Mouse (Mus musculus): ENCODE results near the gene Cacna1e. TPM values are rescaled to one million over a fixed set of nuclear protein-coding genes. Genes with fewer than 3 reads are reported as not detected.

Gene Cacna1e
- polyA plus RNA-seq, 1 experiment from 2014 or later: 0.20 TPM

GRCm38 (mm10) chr1:154787418-154787817 is 96.9 kb downstream of the Cacna1e start:
- no peak overlapping the region for H3K4me3 ChIP-seq (ENCODE audit: low read depth, low read length)
- H3K4me1 ChIP-seq (ENCODE audit: insufficient read depth): peaks cover 6% of the 10 kb centered on the region; the same call in 1 of the 2 replicates
- no peaks in the 10 kb centered on the region for H3K36me3 ChIP-seq (replicated peaks; ENCODE audit: insufficient read depth, low read length)
- H3K27ac ChIP-seq (ENCODE audit: low read depth): no peak overlapping the region
- 0 out of 2 replicates have a peak, but pooled peaks cover 4% of the 10 kb centered on the region for H3K27me3 ChIP-seq (ENCODE audit: insufficient read depth, low read length)
- no peak for ATAC-seq
- no peaks in the 10 kb centered on the region for H3K9me3 ChIP-seq (ENCODE audit: low read length)
- 47% methylated on average over 5 of the region's 5 CpGs for WGBS (ENCODE audit: insufficient replicate concordance)
- H3K4me2 ChIP-seq (ENCODE audit: low read depth, low read length): no peak overlapping the region
- DNase-seq: no peak
- no peak overlapping the region for H3K9ac ChIP-seq (replicated peaks)
- TF ChIP-seq EP300 (IDR thresholded peaks at IDR 0.05; ENCODE audit: low read depth): no peak
- TF ChIP-seq CTCF (IDR thresholded peaks at IDR 0.05; ENCODE audit: low read depth): no peak

- no peak overlapping the region for H3K27ac ChIP-seq (ENCODE audit: low read depth)
- no peaks in the 10 kb centered on the region for H3K36me3 ChIP-seq (replicated peaks; ENCODE audit: insufficient read depth, low read length)
- 5% methylated on average over 4 of the region's 4 CpGs for WGBS (ENCODE audit: insufficient replicate concordance)
- no peaks in the 10 kb centered on the region for H3K9me3 ChIP-seq (ENCODE audit: low read length)
- H3K4me3 ChIP-seq (ENCODE audit: low read depth, low read length): no peak overlapping the region
- H3K27me3 ChIP-seq (ENCODE audit: insufficient read depth, low read length): 0 out of 2 replicates have a peak, but pooled peaks cover 4% of the 10 kb centered on the region
- H3K4me2 ChIP-seq (ENCODE audit: low read depth, low read length): peak overlapping the region; percentile 42; the same call in 1 of the 2 replicates
- H3K9ac ChIP-seq (replicated peaks): no peak overlapping the region
- DNase-seq: peak; percentile 79
- peak; percentile 67 for ATAC-seq
- no peaks in the 10 kb centered on the region; the same call in 1 of the 2 replicates for H3K4me1 ChIP-seq (ENCODE audit: insufficient read depth)
- peak; percentile 98 for TF ChIP-seq CTCF (IDR thresholded peaks at IDR 0.05; ENCODE audit: low read depth)
- no peak for TF ChIP-seq EP300 (IDR thresholded peaks at IDR 0.05; ENCODE audit: low read depth)
These were observed 98.0 kb downstream of the Cacna1e start for GRCm38 (mm10) chr1:154786243-154786669.

GRCm38 (mm10) chr1:154784862-154785261 is 99.4 kb downstream of the Cacna1e start:
- no peak overlapping the region for H3K4me2 ChIP-seq (ENCODE audit: low read depth, low read length)
- H3K9ac ChIP-seq (replicated peaks): no peak overlapping the region
- 0 out of 2 replicates have a peak, but pooled peaks cover 4% of the 10 kb centered on the region for H3K27me3 ChIP-seq (ENCODE audit: insufficient read depth, low read length)
- no peak overlapping the region for H3K4me3 ChIP-seq (ENCODE audit: low read depth, low read length)
- TF ChIP-seq EP300 (IDR thresholded peaks at IDR 0.05; ENCODE audit: low read depth) (no peak), CTCF (IDR thresholded peaks at IDR 0.05; ENCODE audit: low read depth) (no peak)
- H3K27ac ChIP-seq (ENCODE audit: low read depth): no peak overlapping the region
- no peak for ATAC-seq
- WGBS (ENCODE audit: insufficient replicate concordance): 30% methylated on average over 12 of the region's 12 CpGs
- no peaks in the 10 kb centered on the region for H3K36me3 ChIP-seq (replicated peaks; ENCODE audit: insufficient read depth, low read length)
- no peaks in the 10 kb centered on the region; the same call in 1 of the 2 replicates for H3K4me1 ChIP-seq (ENCODE audit: insufficient read depth)
- DNase-seq: no peak
- H3K9me3 ChIP-seq (ENCODE audit: low read length): no peaks in the 10 kb centered on the region

GRCm38 (mm10) chr1:154783521-154783920 is 100.8 kb downstream of the Cacna1e start:
- ATAC-seq (no peak), DNase-seq (no peak)
- WGBS (ENCODE audit: insufficient replicate concordance): 61% methylated on average over 1 of the region's 1 CpGs

GRCm38 (mm10) chr1:154779908-154780514 is 104.3 kb downstream of the Cacna1e start:
- TF ChIP-seq CTCF (IDR thresholded peaks at IDR 0.05; ENCODE audit: low read depth) (no peak), EP300 (IDR thresholded peaks at IDR 0.05; ENCODE audit: low read depth) (no peak)
- DNase-seq (no peak), ATAC-seq (no peak)
- no peaks in the 10 kb centered on the region for H3K9me3 ChIP-seq (ENCODE audit: low read length)
- H3K9ac ChIP-seq (replicated peaks): no peak overlapping the region
- 0 out of 2 replicates have a peak, but pooled peaks cover 4% of the 10 kb centered on the region for H3K27me3 ChIP-seq (ENCODE audit: insufficient read depth, low read length)
- no peak overlapping the region for H3K4me2 ChIP-seq (ENCODE audit: low read depth, low read length)
- no peaks in the 10 kb centered on the region for H3K36me3 ChIP-seq (replicated peaks; ENCODE audit: insufficient read depth, low read length)
- H3K27ac ChIP-seq (ENCODE audit: low read depth): no peak overlapping the region
- no peaks in the 10 kb centered on the region for H3K4me1 ChIP-seq (ENCODE audit: insufficient read depth)
- H3K4me3 ChIP-seq (ENCODE audit: low read depth, low read length): no peak overlapping the region
- 65% methylated on average over 11 of the region's 11 CpGs for WGBS (ENCODE audit: insufficient replicate concordance)

More at GRCm38 (mm10) chr1:154783521-154783920, 100.8 kb downstream of the Cacna1e start:
- Histone ChIP-seq H3K4me3 (ENCODE audit: low read depth, low read length) (no peak overlapping the region), H3K36me3 (replicated peaks; ENCODE audit: insufficient read depth, low read length) (no peaks in the 10 kb centered on the region), H3K27me3 (ENCODE audit: insufficient read depth, low read length) (0 out of 2 replicates have a peak, but pooled peaks cover 4% of the 10 kb centered on the region), H3K27ac (ENCODE audit: low read depth) (no peak overlapping the region), H3K9ac (replicated peaks) (no peak overlapping the region), H3K4me2 (ENCODE audit: low read depth, low read length) (no peak overlapping the region), H3K9me3 (ENCODE audit: low read length) (no peaks in the 10 kb centered on the region), H3K4me1 (ENCODE audit: insufficient read depth) (no peaks in the 10 kb centered on the region; the same call in 1 of the 2 replicates)
- TF ChIP-seq EP300 (IDR thresholded peaks at IDR 0.05; ENCODE audit: low read depth): no peak
- no peak for TF ChIP-seq CTCF (IDR thresholded peaks at IDR 0.05; ENCODE audit: low read depth)

- no peak for ATAC-seq
- no peaks in the 10 kb centered on the region for H3K9me3 ChIP-seq (ENCODE audit: low read length)
- no peak overlapping the region for H3K4me2 ChIP-seq (ENCODE audit: low read depth, low read length)
- TF ChIP-seq EP300 (IDR thresholded peaks at IDR 0.05; ENCODE audit: low read depth) (no peak), CTCF (IDR thresholded peaks at IDR 0.05; ENCODE audit: low read depth) (no peak)
- DNase-seq: no peak
- 58% methylated on average over 4 of the region's 4 CpGs for WGBS (ENCODE audit: insufficient replicate concordance)
- no peaks in the 10 kb centered on the region for H3K27me3 ChIP-seq (ENCODE audit: insufficient read depth, low read length)
- no peak overlapping the region for H3K9ac ChIP-seq (replicated peaks)
- no peaks in the 10 kb centered on the region for H3K36me3 ChIP-seq (replicated peaks; ENCODE audit: insufficient read depth, low read length)
- H3K4me3 ChIP-seq (ENCODE audit: low read depth, low read length): no peak overlapping the region
- H3K4me1 ChIP-seq (ENCODE audit: insufficient read depth): no peaks in the 10 kb centered on the region
- no peak overlapping the region for H3K27ac ChIP-seq (ENCODE audit: low read depth)
These were observed 108.0 kb downstream of the Cacna1e start for GRCm38 (mm10) chr1:154776344-154776743.
